ENCODE assay signal across 8 mouse cellular contexts in genomic region chr10:81319741-81320549, GRCm38 (mm10). TPM values are rescaled to one million over a fixed set of nuclear protein-coding genes. Genes with fewer than 3 reads are reported as not detected.
DNase-seq lines count a peak whose midpoint lies in the region; ATAC-seq lines count a peak whose summit lies in the region.

No protein-coding gene starts in this region.

- H3K4me3 ChIP-seq in neural tube, embryonic 15.5 days (replicated peaks), result peak overlapping the region; percentile 98

- H3K9me3 ChIP-seq in neural tube, embryonic 15.5 days (replicated peaks), result no peaks in the 10 kb centered on the region

- peaks cover 57% of the 10 kb centered on the region for H3K36me3 ChIP-seq in neural tube, embryonic 15.5 days

- ATAC-seq in hematopoietic stem cell, adult 5-6 weeks (replicated peaks in 1 of 2; ENCODE audit: insufficient read depth in 1 of 2, low FRiP score in 2 of 2, low TSS enrichment in 1 of 2, low read depth in 1 of 2, poor library complexity in 2 of 2, severe bottlenecking in 2 of 2), result peak; percentile 67 to 75
- peak; percentile 86; the same call in 1 of the 2 replicates for ATAC-seq in neural tube, embryonic 15.5 days (ENCODE audit: low FRiP score)

- peak overlapping the region; percentile 57 for H3K9ac ChIP-seq in neural tube, embryonic 15.5 days (replicated peaks)

- peak overlapping the region; percentile 96 for H3K27ac ChIP-seq in neural tube, embryonic 15.5 days (replicated peaks)

- H3K4me1 ChIP-seq in neural tube, embryonic 15.5 days, result peaks cover 36% of the 10 kb centered on the region

- no peaks in the 10 kb centered on the region for H3K27me3 ChIP-seq in neural tube, embryonic 15.5 days (replicated peaks)

- WGBS in neural tube, embryonic 15.5 days, result 1% methylated on average over 38 of the region's 38 CpGs

- DNase-seq in layer of hippocampus, adult 9-11 months, result peak; percentile 60
- DNase-seq in layer of hippocampus, postnatal 36 days, result no peak
- DNase-seq in R1 (ENCODE audit: low read depth, low spot score) (peak; percentile 100), liver (peak; percentile 99)
- DNase-seq in embryo, embryonic 11 days, result peak; percentile 99
- no peak for DNase-seq in right cerebral cortex, postnatal 36 days (ENCODE audit: low spot score in 2 of 2)

- H3K4me2 ChIP-seq in neural tube, embryonic 15.5 days, result peak overlapping the region; percentile 75

RNA-seq across cellular contexts. Expression of gene Cactin, which starts 1.0 kb away (rescaled TPM):
- 10 to 100 TPM; 28.9 to 30.1 TPM for total RNA-seq in layer of hippocampus, postnatal 36 days (2021)
- 25.7 and 33.1 TPM in 2 replicates for total RNA-seq in hematopoietic stem cell, adult 5-6 weeks (2017)
- polyA plus RNA-seq in neural tube, embryonic 15.5 days (2015; fragmentation: Nextera tagmentation; extraction: Ambion mirVana), result 27.8 and 34.0 TPM in 2 replicates

RNA-seq across cellular contexts. Expression of gene Tbxa2r, which starts 8.6 kb away (rescaled TPM):
- total RNA-seq in layer of hippocampus, postnatal 36 days (2021), result 1 to 10 TPM in 1 of 2 experiments, under 1 TPM in 1; 0.91 to 1.1 TPM
- total RNA-seq in hematopoietic stem cell, adult 5-6 weeks (2017), result 3.0 and 4.6 TPM in 2 replicates
- 5.5 and 11.4 TPM in 2 replicates for polyA plus RNA-seq in neural tube, embryonic 15.5 days (2015; fragmentation: Nextera tagmentation; extraction: Ambion mirVana)

RNA-seq across cellular contexts. Expression of gene Gipc3, which starts 23.1 kb away (rescaled TPM):
- 1 to 10 TPM; 1.7 to 1.9 TPM for total RNA-seq in layer of hippocampus, postnatal 36 days (2021)
- 0.10 and 0.56 TPM in 2 replicates for total RNA-seq in hematopoietic stem cell, adult 5-6 weeks (2017)
- polyA plus RNA-seq in neural tube, embryonic 15.5 days (2015; fragmentation: Nextera tagmentation; extraction: Ambion mirVana), result not detected in 2 replicates

RNA-seq across cellular contexts. Expression of gene Pip5k1c, which starts 27.2 kb away (rescaled TPM):
- total RNA-seq in layer of hippocampus, postnatal 36 days (2021), result 100 to 1,000 TPM; 301 to 304 TPM
- total RNA-seq in hematopoietic stem cell, adult 5-6 weeks (2017), result 48.8 and 67.1 TPM in 2 replicates
- polyA plus RNA-seq in neural tube, embryonic 15.5 days (2015; fragmentation: Nextera tagmentation; extraction: Ambion mirVana), result 116 and 124 TPM in 2 replicates

RNA-seq across cellular contexts. Expression of gene Tjp3, which starts 28.6 kb away (rescaled TPM):
- 1 to 10 TPM in 1 of 2 experiments, under 1 TPM in 1; 0.65 to 1.7 TPM for total RNA-seq in layer of hippocampus, postnatal 36 days (2021)
- total RNA-seq in hematopoietic stem cell, adult 5-6 weeks (2017), result 4.6 and 10.4 TPM in 2 replicates
- polyA plus RNA-seq in neural tube, embryonic 15.5 days (2015; fragmentation: Nextera tagmentation; extraction: Ambion mirVana), result 4.1 and 7.9 TPM in 2 replicates

Comparison
In these comparisons a context has a peak if more than half of its experiments do, and no peak if none do; other contexts are left out.
1. DNase-seq: peak in layer of hippocampus, adult 9-11 months (single experiment), R1 (single experiment), embryo, embryonic 11 days (single experiment) and liver (single experiment); none in layer of hippocampus, postnatal 36 days (0 of 2) and right cerebral cortex, postnatal 36 days (0 of 2).